Mouse (Mus musculus): ENCODE results near the gene Trp53i13. TPM values are rescaled to one million over a fixed set of nuclear protein-coding genes. Genes with fewer than 3 reads are reported as not detected.

The Trp53i13 gene
- total and polyA plus RNA-seq, 2 experiments = 1.6 to 6.2 TPM

GRCm38 (mm10) chr11:77512891-77513810, 2.6 kb downstream of the Trp53i13 start:
- DNase-seq (ENCODE audit: extremely low read depth, low read depth, low spot score) = peak; percentile 78
- TF ChIP-seq POLR2A (IDR thresholded peaks at IDR 0.05; ENCODE audit: extremely low read depth, insufficient read depth, low read length) = peak; percentile 90
- TF ChIP-seq CTCF (IDR thresholded peaks at IDR 0.05; ENCODE audit: low read depth, low read length) = no peak
- peak overlapping the region; percentile 84 for H3K9ac ChIP-seq (ENCODE audit: low read depth, low read length)
- WGBS = under 1% methylated on average over 74 of the region's 84 CpGs
- peaks cover 6% of the 10 kb centered on the region; the same call in 1 of the 2 replicates for H3K79me2 ChIP-seq (ENCODE audit: control insufficient read depth, insufficient read depth, low read length)
- H3K27me3 ChIP-seq (ENCODE audit: control insufficient read depth, insufficient read depth, low read length) = no peaks in the 10 kb centered on the region
- peaks cover 24% of the 10 kb centered on the region for H3K4me1 ChIP-seq (ENCODE audit: control insufficient read depth, insufficient read depth, low read length)
- peak overlapping the region; percentile 76 for H3K4me3 ChIP-seq (ENCODE audit: insufficient read depth, low read depth, low read length)
- no peaks in the 10 kb centered on the region for H3K36me3 ChIP-seq (ENCODE audit: control insufficient read depth, insufficient read depth, low read length)
- peak overlapping the region; percentile 98 for H3K27ac ChIP-seq (replicated peaks; ENCODE audit: insufficient read depth, low read depth, low read length)

DNA sequence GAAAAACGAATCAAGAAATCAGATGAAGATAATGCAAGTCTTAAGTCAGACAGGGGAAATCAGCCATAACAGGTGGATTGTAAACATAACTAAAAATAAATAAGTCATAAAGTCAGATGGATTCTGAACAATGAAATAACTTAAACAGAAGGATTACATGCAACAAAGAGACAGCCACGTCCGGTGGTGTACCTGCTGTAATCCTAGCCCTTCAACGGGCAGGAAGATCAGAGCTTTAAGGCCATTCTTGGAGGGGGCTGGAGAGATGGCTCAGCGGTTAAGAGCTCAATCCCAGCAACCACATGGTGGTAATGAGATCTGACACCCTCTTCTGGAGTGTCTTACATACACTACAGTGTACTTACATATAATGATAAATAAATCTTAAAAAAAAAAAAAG, 4.4 kb downstream of the Trp53i13 start:
- Histone ChIP-seq H3K27ac (replicated peaks; ENCODE audit: insufficient read depth, low read depth, low read length) (no peak overlapping the region), H3K4me3 (ENCODE audit: insufficient read depth, low read depth, low read length) (no peak overlapping the region), H3K79me2 (ENCODE audit: control insufficient read depth, insufficient read depth, low read length) (peaks cover 6% of the 10 kb centered on the region; the same call in 1 of the 2 replicates), H3K27me3 (ENCODE audit: control insufficient read depth, insufficient read depth, low read length) (no peaks in the 10 kb centered on the region), H3K4me1 (ENCODE audit: control insufficient read depth, insufficient read depth, low read length) (peaks cover 14% of the 10 kb centered on the region; the same call in 1 of the 2 replicates), H3K9ac (ENCODE audit: low read depth, low read length) (no peak overlapping the region), H3K36me3 (ENCODE audit: control insufficient read depth, insufficient read depth, low read length) (no peaks in the 10 kb centered on the region)
- DNase-seq (ENCODE audit: extremely low read depth, low read depth, low spot score) = no peak
- no peak for TF ChIP-seq POLR2A (IDR thresholded peaks at IDR 0.05; ENCODE audit: extremely low read depth, insufficient read depth, low read length)
- TF ChIP-seq CTCF (IDR thresholded peaks at IDR 0.05; ENCODE audit: low read depth, low read length) = no peak
- 91% methylated on average over 5 of the region's 5 CpGs for WGBS

- WGBS = 23% methylated on average over 49 of the region's 49 CpGs
- no peaks in the 10 kb centered on the region; the same call in 1 of the 2 replicates for H3K79me2 ChIP-seq (ENCODE audit: control insufficient read depth, insufficient read depth, low read length)
- H3K9ac ChIP-seq (ENCODE audit: low read depth, low read length) = peak overlapping the region; percentile 67
- H3K4me1 ChIP-seq (ENCODE audit: control insufficient read depth, insufficient read depth, low read length) = peaks cover 8% of the 10 kb centered on the region; the same call in 1 of the 2 replicates
- H3K27me3 ChIP-seq (ENCODE audit: control insufficient read depth, insufficient read depth, low read length) = no peaks in the 10 kb centered on the region
- no peak overlapping the region for H3K27ac ChIP-seq (replicated peaks; ENCODE audit: insufficient read depth, low read depth, low read length)
- DNase-seq (ENCODE audit: extremely low read depth, low read depth, low spot score) = no peak
- H3K4me3 ChIP-seq (ENCODE audit: insufficient read depth, low read depth, low read length) = peak overlapping the region; percentile 56; the same call in 1 of the 2 replicates
- H3K36me3 ChIP-seq (ENCODE audit: control insufficient read depth, insufficient read depth, low read length) = no peaks in the 10 kb centered on the region
- TF ChIP-seq CTCF (IDR thresholded peaks at IDR 0.05; ENCODE audit: low read depth, low read length) (peak; percentile 82), POLR2A (IDR thresholded peaks at IDR 0.05; ENCODE audit: extremely low read depth, insufficient read depth, low read length) (no peak)
Measured at GRCm38 (mm10) chr11:77508068-77509021, 7.4 kb downstream of the Trp53i13 start.

DNA sequence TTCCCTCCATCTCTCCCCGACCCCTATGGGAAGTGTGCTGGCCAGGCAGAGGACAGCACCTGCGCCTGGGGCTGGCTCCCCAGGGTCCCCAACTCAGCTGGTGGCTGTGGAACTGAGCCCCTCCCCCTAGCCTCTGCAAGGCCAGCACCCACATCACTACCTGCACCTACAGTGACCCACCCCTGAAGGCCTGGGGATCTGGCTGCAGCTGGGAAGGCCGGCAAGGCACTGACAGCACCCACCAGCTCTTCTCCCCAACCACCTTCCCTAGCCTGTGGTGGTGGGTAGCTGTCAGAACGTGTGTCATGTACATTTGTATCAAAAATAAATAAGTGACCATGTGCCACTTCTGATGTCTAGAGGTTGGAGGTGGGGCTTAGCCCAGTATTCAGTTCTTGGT, 8.4 kb downstream of the Trp53i13 start:
- TF ChIP-seq POLR2A (IDR thresholded peaks at IDR 0.05; ENCODE audit: extremely low read depth, insufficient read depth, low read length) (no peak), CTCF (IDR thresholded peaks at IDR 0.05; ENCODE audit: low read depth, low read length) (no peak)
- no peak overlapping the region for H3K9ac ChIP-seq (ENCODE audit: low read depth, low read length)
- H3K4me1 ChIP-seq (ENCODE audit: control insufficient read depth, insufficient read depth, low read length) = peaks cover 4% of the 10 kb centered on the region; the same call in 1 of the 2 replicates
- DNase-seq (ENCODE audit: extremely low read depth, low read depth, low spot score) = no peak
- no peaks in the 10 kb centered on the region for H3K27me3 ChIP-seq (ENCODE audit: control insufficient read depth, insufficient read depth, low read length)
- no peak overlapping the region for H3K27ac ChIP-seq (replicated peaks; ENCODE audit: insufficient read depth, low read depth, low read length)
- H3K79me2 ChIP-seq (ENCODE audit: control insufficient read depth, insufficient read depth, low read length) = no peaks in the 10 kb centered on the region; the same call in 1 of the 2 replicates
- 78% methylated on average over 4 of the region's 4 CpGs for WGBS
- H3K4me3 ChIP-seq (ENCODE audit: insufficient read depth, low read depth, low read length) = no peak overlapping the region
- H3K36me3 ChIP-seq (ENCODE audit: control insufficient read depth, insufficient read depth, low read length) = no peaks in the 10 kb centered on the region

DNA sequence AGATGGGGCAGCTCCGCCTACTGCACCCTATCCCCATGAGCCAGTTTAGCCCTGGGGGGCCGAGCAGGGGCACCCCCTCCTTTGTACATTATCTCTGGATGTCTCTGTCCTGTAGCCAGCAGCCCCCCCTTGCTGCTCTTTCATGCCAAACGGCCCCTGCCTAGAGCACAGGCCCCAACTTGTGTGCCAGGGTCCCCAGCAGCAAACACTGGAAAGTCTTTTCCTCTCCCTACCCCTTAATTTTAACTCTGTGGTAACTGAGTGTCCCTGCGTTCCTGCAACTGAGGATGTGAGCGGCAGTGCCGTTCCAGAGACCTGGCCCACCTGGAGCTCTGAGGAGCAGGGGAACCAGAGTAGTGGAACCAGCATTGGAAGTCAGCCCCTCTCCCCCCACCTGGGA, 8.8 kb downstream of the Trp53i13 start:
- Histone ChIP-seq H3K4me1 (ENCODE audit: control insufficient read depth, insufficient read depth, low read length) (peaks cover 3% of the 10 kb centered on the region; the same call in 1 of the 2 replicates), H3K27me3 (ENCODE audit: control insufficient read depth, insufficient read depth, low read length) (no peaks in the 10 kb centered on the region), H3K27ac (replicated peaks; ENCODE audit: insufficient read depth, low read depth, low read length) (no peak overlapping the region), H3K36me3 (ENCODE audit: control insufficient read depth, insufficient read depth, low read length) (no peaks in the 10 kb centered on the region), H3K4me3 (ENCODE audit: insufficient read depth, low read depth, low read length) (no peak overlapping the region), H3K79me2 (ENCODE audit: control insufficient read depth, insufficient read depth, low read length) (no peaks in the 10 kb centered on the region), H3K9ac (ENCODE audit: low read depth, low read length) (no peak overlapping the region)
- 93% methylated on average over 6 of the region's 6 CpGs for WGBS
- TF ChIP-seq CTCF (IDR thresholded peaks at IDR 0.05; ENCODE audit: low read depth, low read length) (no peak), POLR2A (IDR thresholded peaks at IDR 0.05; ENCODE audit: extremely low read depth, insufficient read depth, low read length) (no peak)
- no peak for DNase-seq (ENCODE audit: extremely low read depth, low read depth, low spot score)
